Mouse (Mus musculus) stomach, embryonic 16.5 days (tissue): ENCODE results near the gene Camp. TPM values are rescaled to one million over a fixed set of nuclear protein-coding genes. Genes with fewer than 3 reads are reported as not detected.

Experiments used
- ATAC-seq: fragments of 200-750 bp; cut with Nextera tagmentation; 2 replicates; pipeline ENCODE4 v1.8.0; 2017; ENCODE audit warnings: moderate number of reproducible peaks, moderate TSS enrichment; ENCODE audit not compliant: insufficient read depth, low FRiP score
- H3K27ac ChIP-seq: fragments of 300-500 bp; sonication (generic); 2 replicates; pipeline ENCODE4 v1.5.1; 2014; ENCODE audit warnings: low read length
- H3K27me3 ChIP-seq: fragments of 300-500 bp; sonication (generic); 2 replicates; pipeline ENCODE4 v1.6.1; 2014; ENCODE audit warnings: low read length, control low read depth, mixed read lengths; ENCODE audit not compliant: control insufficient read depth, insufficient read depth
- H3K36me3 ChIP-seq: fragments of 300-500 bp; sonication (generic); 2 replicates; pipeline ENCODE4 v1.6.1; 2014; ENCODE audit warnings: low read length; ENCODE audit not compliant: control insufficient read depth, insufficient read depth
- H3K4me1 ChIP-seq: fragments of 300-500 bp; sonication (generic); 2 replicates; pipeline ENCODE4 v1.6.1; 2014; ENCODE audit warnings: low read length, control low read depth, mixed read lengths; ENCODE audit not compliant: control insufficient read depth, insufficient read depth
- H3K4me2 ChIP-seq: fragments of 300-500 bp; sonication (generic); 2 replicates; pipeline ENCODE4 v1.6.1; 2014; ENCODE audit warnings: low read depth, low read length, mixed read lengths
- H3K4me3 ChIP-seq: fragments of 300-500 bp; sonication (generic); replicated peaks from 2 replicates; pipeline ENCODE4 v1.5.1; 2014; ENCODE audit warnings: mild to moderate bottlenecking, low read length
- H3K9ac ChIP-seq: fragments of 300-500 bp; sonication (generic); 2 replicates; pipeline ENCODE4 v1.6.1; 2014; ENCODE audit warnings: low read length
- H3K9me3 ChIP-seq: fragments of 300-500 bp; sonication (generic); replicated peaks from 2 replicates; pipeline ENCODE4 v1.6.1; 2016; ENCODE audit warnings: low read length, control low read depth; ENCODE audit not compliant: control insufficient read depth
- WGBS: fragments of 180-500 bp; shearing (Covaris S2); extraction: QIAGEN DNeasy Blood & Tissue Kit; methylation state at CpG from one replicate; pipeline ENCODE4 v1.1.7; 2014; 5-methylcytosine and 5-hydroxymethylcytosine counted together
- polyA plus RNA-seq: library from polyadenylated mRNA; unstranded; fragments of >200 nt; fragmentation: Nextera tagmentation; extraction: Ambion mirVana; gene quantifications from 2 replicates; pipeline ENCODE4 v1.2.1, GENCODE M21; 2015

The Camp gene
- polyA plus RNA-seq, 1 experiment from 2014 or later, result 22.6 TPM

DNA sequence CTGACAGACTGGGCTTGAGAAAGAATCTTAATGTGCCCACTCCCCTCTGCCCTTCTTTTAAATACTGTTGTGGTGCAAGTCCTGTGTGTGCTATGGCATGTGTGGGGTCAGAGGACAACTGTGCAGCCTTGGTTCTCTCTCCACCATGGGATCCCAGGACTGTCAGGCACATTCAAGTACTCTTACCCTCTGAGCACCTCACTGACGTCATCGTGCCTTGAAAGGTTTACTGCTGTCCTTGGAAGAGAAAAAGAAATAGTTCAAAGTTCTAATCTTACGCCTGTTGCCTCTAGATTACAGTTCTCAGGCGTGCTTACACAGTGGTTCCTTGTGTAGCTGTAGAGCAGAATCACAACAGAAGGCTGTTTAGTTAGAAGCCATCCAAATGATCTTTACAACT lies 36.8 kb upstream of the Camp start:
- ATAC-seq, result no peak
- Histone ChIP-seq H3K36me3 (peaks cover 36% of the 10 kb centered on the region), H3K4me2 (no peak overlapping the region), H3K9ac (no peak overlapping the region), H3K27me3 (no peaks in the 10 kb centered on the region), H3K4me1 (no peaks in the 10 kb centered on the region), H3K27ac (no peak overlapping the region), H3K9me3 (no peaks in the 10 kb centered on the region), H3K4me3 (no peak overlapping the region)
- WGBS, result 72% methylated on average over 4 of the region's 4 CpGs

DNA sequence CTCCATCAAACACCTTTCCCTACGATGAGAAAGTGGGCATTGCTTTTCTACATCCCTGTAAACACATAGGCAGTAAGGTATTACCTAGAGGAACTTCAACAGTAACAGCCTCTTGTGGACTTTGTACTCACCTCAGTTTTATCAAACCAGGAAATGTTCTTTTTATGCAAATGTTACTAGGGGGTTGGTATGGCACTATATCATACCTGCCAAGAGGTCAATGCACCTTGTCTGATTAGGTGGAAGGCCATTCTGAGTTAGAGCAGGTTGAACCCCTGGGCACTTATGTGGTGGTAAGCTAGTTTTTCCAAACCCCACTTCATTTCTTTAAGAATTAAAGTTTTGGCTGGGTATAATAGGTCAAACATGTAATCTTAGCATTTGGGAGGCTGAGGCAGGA lies 29.9 kb upstream of the Camp start:
- H3K27ac ChIP-seq, result peak overlapping the region; percentile 67
- H3K4me2 ChIP-seq, result 0 out of 2 replicates have a peak overlapping the region, but pooled peaks have one; percentile 5
- WGBS, result 74% methylated on average over 1 of the region's 1 CpGs
- peaks cover 15% of the 10 kb centered on the region for H3K4me1 ChIP-seq
- H3K4me3 ChIP-seq, result no peak overlapping the region
- no peaks in the 10 kb centered on the region for H3K9me3 ChIP-seq
- H3K36me3 ChIP-seq, result peaks cover 30% of the 10 kb centered on the region
- H3K27me3 ChIP-seq, result no peaks in the 10 kb centered on the region
- peak; percentile 15 for ATAC-seq
- no peak overlapping the region for H3K9ac ChIP-seq

DNA sequence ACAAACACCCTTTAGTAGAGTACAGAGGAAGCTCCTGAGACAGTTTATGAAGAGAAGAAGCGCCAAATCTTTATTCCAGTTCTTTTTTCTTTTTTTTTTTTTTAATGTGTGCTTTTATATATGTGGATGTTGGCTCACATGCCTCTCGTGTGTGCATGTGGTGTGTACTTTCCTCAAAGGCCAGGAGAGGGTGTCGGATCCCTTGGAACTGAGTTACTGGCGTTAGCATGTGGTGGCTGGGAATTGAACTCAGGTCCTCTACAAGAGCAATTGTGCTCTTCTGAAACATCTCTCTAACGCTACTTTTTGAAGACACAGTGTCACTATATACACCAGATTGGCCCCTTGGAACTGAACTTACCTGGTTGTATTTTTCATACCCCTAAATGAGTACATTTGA lies 28.2 kb upstream of the Camp start:
- peak overlapping the region; percentile 99 for H3K4me3 ChIP-seq
- H3K27me3 ChIP-seq, result no peaks in the 10 kb centered on the region
- H3K4me1 ChIP-seq, result peaks cover 15% of the 10 kb centered on the region
- H3K36me3 ChIP-seq, result peaks cover 19% of the 10 kb centered on the region
- H3K4me2 ChIP-seq, result peak overlapping the region; percentile 89
- H3K27ac ChIP-seq, result no peak overlapping the region
- 79% methylated on average over 5 of the region's 5 CpGs for WGBS
- no peaks in the 10 kb centered on the region for H3K9me3 ChIP-seq
- no peak for ATAC-seq
- H3K9ac ChIP-seq, result peak overlapping the region; percentile 96; the same call in 1 of the 2 replicates

DNA sequence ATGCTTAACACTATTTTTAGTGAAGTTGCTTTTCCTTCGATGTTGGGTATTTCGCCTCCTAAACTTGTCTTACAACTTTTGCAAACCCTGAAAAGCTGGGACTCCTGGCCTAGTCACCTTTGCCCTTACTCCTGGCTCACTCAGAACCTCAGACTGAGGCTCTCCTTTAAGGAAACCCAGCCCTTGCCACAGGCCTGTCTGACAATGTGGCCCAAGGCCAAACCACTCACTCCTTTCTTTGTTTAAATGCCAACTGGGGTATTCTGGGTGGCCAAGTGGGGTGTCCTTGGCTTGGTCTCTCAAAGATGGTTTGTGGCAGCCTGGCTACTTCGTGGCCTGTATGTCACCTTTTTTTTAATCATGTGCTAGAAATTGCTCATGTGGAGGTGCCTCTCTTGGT lies 27.3 kb upstream of the Camp start:
- H3K4me3 ChIP-seq, result peak overlapping the region; percentile 99
- ATAC-seq, result no peak
- peaks cover 15% of the 10 kb centered on the region for H3K4me1 ChIP-seq
- H3K27me3 ChIP-seq, result no peaks in the 10 kb centered on the region
- no peaks in the 10 kb centered on the region for H3K9me3 ChIP-seq
- H3K9ac ChIP-seq, result peak overlapping the region; percentile 96
- peak overlapping the region; percentile 94 for H3K27ac ChIP-seq
- H3K36me3 ChIP-seq, result peaks cover 19% of the 10 kb centered on the region
- peak overlapping the region; percentile 89 for H3K4me2 ChIP-seq
- under 1% methylated on average over 3 of the region's 3 CpGs for WGBS

DNA sequence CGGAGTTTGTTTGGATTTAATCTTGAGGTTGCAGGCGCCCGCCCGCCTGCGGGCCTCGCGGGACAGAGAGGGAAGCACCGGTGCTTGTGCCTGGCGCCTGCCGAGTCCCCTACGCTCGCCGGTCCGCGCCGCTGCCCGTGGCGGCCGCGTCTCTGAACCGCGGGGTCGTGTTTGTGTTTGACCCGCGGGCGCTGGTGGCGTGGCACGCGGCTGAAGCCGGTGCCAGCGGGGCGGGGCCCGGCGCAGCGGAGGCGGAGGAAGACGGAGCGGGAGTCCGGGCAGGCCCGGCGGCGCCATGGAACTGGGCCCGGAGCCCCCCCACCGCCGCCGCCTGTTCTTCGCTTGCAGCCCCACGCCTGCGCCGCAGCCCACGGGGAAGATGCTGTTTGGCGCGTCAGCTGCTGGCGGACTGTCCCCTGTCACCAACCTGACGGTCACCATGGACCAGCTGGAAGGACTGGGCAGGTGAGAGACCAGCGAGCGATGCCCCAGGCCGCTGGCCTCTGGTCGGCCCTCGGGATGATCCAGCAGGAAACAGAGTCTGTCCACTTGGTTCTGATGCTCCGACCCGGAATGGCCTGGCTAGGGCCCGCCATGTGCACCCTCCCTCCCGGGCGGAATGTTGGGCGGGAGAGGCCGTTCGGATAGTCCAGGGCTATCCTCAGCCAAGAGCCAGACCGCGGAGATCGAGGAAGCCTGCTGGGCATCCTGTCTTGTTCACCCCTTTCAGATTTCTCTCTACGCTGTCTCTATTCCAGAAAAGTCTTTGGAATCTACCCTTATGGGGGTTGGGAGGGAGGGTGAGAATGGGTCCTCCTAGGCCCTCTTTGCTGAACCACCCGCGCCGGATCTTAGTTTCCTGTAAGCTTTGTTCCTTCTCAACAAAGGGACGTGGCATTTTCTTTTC lies 26.5 kb upstream of the Camp start:
- no peaks in the 10 kb centered on the region for H3K9me3 ChIP-seq
- peaks cover 19% of the 10 kb centered on the region for H3K4me1 ChIP-seq
- peak overlapping the region; percentile 99 for H3K4me3 ChIP-seq
- under 1% methylated on average over 76 of the region's 76 CpGs for WGBS
- peak overlapping the region; percentile 96 for H3K9ac ChIP-seq
- peak overlapping the region; percentile 94 for H3K27ac ChIP-seq
- H3K36me3 ChIP-seq, result peaks cover 15% of the 10 kb centered on the region
- no peaks in the 10 kb centered on the region for H3K27me3 ChIP-seq
- peak; percentile 69 for ATAC-seq
- H3K4me2 ChIP-seq, result peak overlapping the region; percentile 89

DNA sequence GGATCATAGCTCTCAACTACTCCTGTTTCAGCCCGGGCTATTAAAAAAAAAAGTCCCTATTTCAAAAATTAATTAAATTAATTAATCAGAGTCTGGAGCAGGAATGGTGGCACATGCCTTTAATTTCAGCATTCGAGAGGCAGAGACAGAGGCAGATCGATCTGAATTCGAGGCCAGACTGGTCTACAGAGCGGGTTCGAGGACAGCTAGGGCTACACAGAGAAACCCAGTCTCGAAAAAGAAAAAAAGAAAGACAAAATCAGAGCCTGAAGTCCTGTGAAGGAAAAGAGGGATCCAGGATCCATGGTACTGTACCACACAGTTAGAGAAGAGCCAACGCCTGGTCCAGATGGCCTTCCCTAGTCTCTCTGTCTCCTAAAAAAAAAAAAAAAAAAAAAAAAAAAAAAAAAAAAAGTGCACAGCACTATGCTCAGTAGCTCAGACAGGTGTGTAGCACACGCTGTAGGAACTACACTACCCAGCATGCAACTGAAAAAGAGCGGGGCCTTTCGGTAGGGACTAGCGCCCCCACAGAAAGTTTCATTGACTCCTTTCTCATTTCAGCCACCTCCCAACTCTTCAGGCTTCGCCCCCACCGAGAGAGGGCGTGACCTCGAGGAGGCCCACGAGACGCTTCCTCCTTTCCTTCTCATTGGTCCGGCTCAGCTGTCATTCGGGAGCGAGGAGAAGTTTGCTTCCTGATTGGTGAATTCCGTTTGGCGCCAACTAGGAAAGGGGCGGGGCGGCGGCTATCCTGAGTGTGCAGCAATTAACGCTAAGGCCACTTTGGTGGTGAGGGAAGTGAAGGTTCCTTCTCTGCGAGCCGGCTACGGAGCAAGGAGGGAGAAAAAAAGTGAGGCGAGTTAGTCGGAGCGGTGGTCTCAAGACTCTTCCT lies 25.6 kb upstream of the Camp start, which contains the start of gene Cdc25a:
Cdc25a (plus strand) TSS at position 783 of the 895 bp plus-strand sequence.
- Histone ChIP-seq H3K27ac (peak within 1 kb of the TSS; percentile 94), H3K4me2 (peak within 1 kb of the TSS; percentile 89), H3K4me1 (peaks cover 19% of the 10 kb centered on the region), H3K36me3 (peaks cover 10% of the 10 kb centered on the region; the same call in 1 of the 2 replicates), H3K9me3 (no peaks in the 10 kb centered on the region), H3K27me3 (no peaks in the 10 kb centered on the region), H3K9ac (peak within 1 kb of the TSS; percentile 96), H3K4me3 (peak within 1 kb of the TSS; percentile 99)
- 7% methylated on average over 33 of the region's 33 CpGs for WGBS
- ATAC-seq, result peak; percentile 95

DNA sequence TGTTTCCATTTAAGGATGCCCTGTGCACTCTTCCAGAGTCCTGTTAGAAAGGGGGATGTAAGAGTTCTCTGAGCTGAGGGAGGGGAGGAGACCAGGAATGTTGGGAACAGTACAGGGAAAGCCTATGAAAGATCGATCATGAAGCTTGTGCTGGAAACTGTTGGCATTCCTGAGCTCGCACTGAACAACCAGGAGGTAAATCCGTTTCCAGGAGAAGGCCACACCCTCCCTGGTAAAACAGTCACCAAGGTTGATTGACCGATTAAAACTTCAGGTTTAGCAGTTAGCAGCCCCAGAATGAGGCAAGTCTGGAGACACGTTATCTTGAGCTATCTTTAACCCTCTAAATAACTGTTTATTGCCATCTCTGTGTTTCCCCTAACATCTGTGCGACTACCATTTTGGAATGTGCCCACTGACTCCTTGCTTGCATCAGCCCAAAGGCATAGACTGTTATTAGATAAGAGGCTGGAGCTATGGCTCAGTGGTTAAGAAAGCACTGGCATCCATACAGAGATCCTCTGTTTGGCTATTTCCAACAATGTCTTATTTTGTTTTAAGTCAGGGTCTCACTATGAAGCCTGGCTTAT lies 21.7 kb upstream of the Camp start:
- H3K4me1 ChIP-seq, result 0 out of 2 replicates have a peak, but pooled peaks cover 6% of the 10 kb centered on the region
- peak overlapping the region; percentile 3; the same call in 1 of the 2 replicates for H3K4me2 ChIP-seq
- no peaks in the 10 kb centered on the region for H3K9me3 ChIP-seq
- H3K27ac ChIP-seq, result no peak overlapping the region
- H3K4me3 ChIP-seq, result no peak overlapping the region
- no peaks in the 10 kb centered on the region for H3K27me3 ChIP-seq
- 26% methylated on average over 6 of the region's 6 CpGs for WGBS
- no peak for ATAC-seq
- no peaks in the 10 kb centered on the region for H3K36me3 ChIP-seq
- H3K9ac ChIP-seq, result no peak overlapping the region

DNA sequence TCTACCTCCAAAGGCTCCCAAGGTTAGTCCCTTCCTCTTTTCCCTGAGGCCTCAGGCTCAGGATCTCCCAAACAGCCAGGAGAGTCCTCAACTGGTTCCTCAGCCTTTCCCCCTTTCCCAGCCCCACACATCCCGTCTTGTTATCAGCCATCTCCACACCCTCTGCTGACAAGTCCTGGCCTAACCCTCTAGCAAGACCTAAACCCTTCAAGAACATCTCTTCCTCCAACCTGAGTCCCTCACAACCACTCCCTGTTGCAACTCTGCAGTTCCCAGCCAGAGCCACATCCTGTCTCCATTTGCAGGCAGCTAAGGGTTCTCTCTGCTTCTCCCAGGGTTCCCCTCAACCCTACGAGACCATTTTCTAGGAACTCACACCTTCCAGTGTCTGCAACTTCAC lies 16.8 kb upstream of the Camp start:
- Histone ChIP-seq H3K27me3 (no peaks in the 10 kb centered on the region), H3K4me1 (0 out of 2 replicates have a peak, but pooled peaks cover 3% of the 10 kb centered on the region), H3K4me2 (no peak overlapping the region), H3K9me3 (no peaks in the 10 kb centered on the region), H3K36me3 (no peaks in the 10 kb centered on the region), H3K27ac (no peak overlapping the region), H3K4me3 (no peak overlapping the region), H3K9ac (no peak overlapping the region)
- ATAC-seq, result no peak
- WGBS, result 38% methylated on average over 2 of the region's 2 CpGs
